Mouse (Mus musculus) forelimb bud, embryonic 11.5 days (tissue): ENCODE data around the gene Arhgap40.
A peak's percentile ranks its signal among the peaks of the same experiment; 100 is the strongest.

Experiments
- DNase-seq: peaks from one replicate; pipeline ENCODE4 v3.0.0-alpha.2; 2012; ENCODE audit warnings: low read depth, low spot score

The Arhgap40 gene

GRCm38 (mm10) chr2:158546751-158547150, 34.2 kb downstream of the Arhgap40 start:
- peak; percentile 79 for DNase-seq

- DNase-seq = peak; percentile 72
Observed at GRCm38 (mm10) chr2:158550067-158550466, 37.5 kb downstream of the Arhgap40 start.

GRCm38 (mm10) chr2:158554366-158554765, 41.8 kb downstream of the Arhgap40 start:
- no peak for DNase-seq

- no peak for DNase-seq
Observed at GRCm38 (mm10) chr2:158555252-158555651, 42.7 kb downstream of the Arhgap40 start.

- DNase-seq = no peak
Observed at GRCm38 (mm10) chr2:158555812-158556211, 43.2 kb downstream of the Arhgap40 start.

GRCm38 (mm10) chr2:158556225-158556624, 43.6 kb downstream of the Arhgap40 start:
- DNase-seq = peak; percentile 57

GRCm38 (mm10) chr2:158556750-158557149, 44.2 kb downstream of the Arhgap40 start:
- DNase-seq = no peak

GRCm38 (mm10) chr2:158559945-158560344, 47.3 kb downstream of the Arhgap40 start:
- DNase-seq = no peak

GRCm38 (mm10) chr2:158560801-158561200, 48.2 kb downstream of the Arhgap40 start:
- DNase-seq = no peak

- no peak for DNase-seq
Observed at GRCm38 (mm10) chr2:158561371-158562144, 49.0 kb downstream of the Arhgap40 start.

- peak; percentile 92 for DNase-seq
Observed at GRCm38 (mm10) chr2:158570421-158571081, 58.0 kb downstream of the Arhgap40 start.

- no peak for DNase-seq
Observed at GRCm38 (mm10) chr2:158579979-158580378, 67.4 kb downstream of the Arhgap40 start.

- DNase-seq = peak; percentile 81
Observed at GRCm38 (mm10) chr2:158584621-158585358, 72.2 kb downstream of the Arhgap40 start.

- DNase-seq = no peak
Observed at GRCm38 (mm10) chr2:158588524-158589271, 76.1 kb downstream of the Arhgap40 start.

- DNase-seq = no peak
Observed at GRCm38 (mm10) chr2:158590495-158590894, 77.9 kb downstream of the Arhgap40 start.

GRCm38 (mm10) chr2:158591286-158591685, 78.7 kb downstream of the Arhgap40 start:
- DNase-seq = no peak

- DNase-seq = no peak
Observed at GRCm38 (mm10) chr2:158593371-158593770, 80.8 kb downstream of the Arhgap40 start.

- peak; percentile 61 for DNase-seq
Observed at GRCm38 (mm10) chr2:158595103-158595502, 82.5 kb downstream of the Arhgap40 start.

GRCm38 (mm10) chr2:158595577-158595976, 83.0 kb downstream of the Arhgap40 start:
- no peak for DNase-seq

GRCm38 (mm10) chr2:158596803-158597202, 84.2 kb downstream of the Arhgap40 start:
- DNase-seq = no peak
